Mouse (Mus musculus) ES-CJ7 (cell line): ENCODE measurements around the gene Syt17.

Experiments
- DNase-seq: peaks from one replicate; pipeline ENCODE4 v3.0.0; 2011; ENCODE audit warnings: low read depth, low spot score

The Syt17 gene

GRCm38 (mm10) chr7:118448134-118448967, at the start of gene Syt17:
Syt17 (minus strand) TSS chr7:118448222.
- peak; percentile 48 for DNase-seq

- DNase-seq = no peak
Measured at GRCm38 (mm10) chr7:118494892-118495579, 47.0 kb upstream of the Syt17 start.

DNA sequence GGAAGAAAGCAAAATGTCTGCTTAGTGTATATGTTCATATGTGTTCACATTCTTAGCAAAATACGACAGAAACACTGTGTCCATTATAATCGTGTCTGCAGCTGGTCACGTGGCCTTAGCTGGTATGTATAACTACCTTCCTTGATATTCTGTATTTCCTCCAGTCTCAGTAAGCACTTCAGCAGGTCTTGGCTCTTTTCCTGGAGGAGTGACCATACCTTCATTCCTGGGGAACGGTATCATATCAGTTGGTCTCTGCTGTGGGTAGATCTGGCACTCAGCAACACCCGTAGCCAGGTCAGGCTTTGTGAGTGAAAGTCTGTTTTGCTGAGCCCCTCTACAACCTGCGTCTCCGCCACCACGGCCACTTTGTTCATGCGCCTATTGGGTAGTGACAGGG, 45.9 kb upstream of the Syt17 start:
- no peak for DNase-seq

- DNase-seq = peak; percentile 66
Measured at GRCm38 (mm10) chr7:118491431-118492147, 43.6 kb upstream of the Syt17 start, which contains the start of gene Itpripl2. Itpripl2 (minus strand) TSS chr7:118491975.

- DNase-seq = peak; percentile 38
Measured at GRCm38 (mm10) chr7:118490666-118491430, 42.8 kb upstream of the Syt17 start.

GRCm38 (mm10) chr7:118489706-118490665, 42.0 kb upstream of the Syt17 start:
- DNase-seq = peak; percentile 33

- DNase-seq = no peak
Measured at GRCm38 (mm10) chr7:118488060-118488664, 40.1 kb upstream of the Syt17 start.

DNA sequence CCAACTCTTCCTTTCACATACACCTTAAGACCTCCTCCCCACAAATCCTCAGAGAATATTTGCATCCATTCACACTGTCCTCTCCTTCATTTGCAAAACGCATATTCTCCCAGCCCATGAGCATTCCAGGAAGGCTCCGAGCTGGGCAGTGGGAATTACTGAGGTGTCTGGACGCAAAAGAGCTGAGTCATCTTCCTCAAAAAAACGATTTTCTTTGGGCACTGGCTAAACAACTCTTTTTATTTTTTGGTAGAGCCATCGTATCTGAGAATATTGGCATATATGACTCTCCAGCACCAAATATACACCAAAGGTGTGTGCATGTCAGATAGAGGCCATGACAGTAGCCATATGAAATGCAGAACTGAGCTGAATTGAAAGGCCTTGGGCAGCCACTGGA, 38.9 kb upstream of the Syt17 start:
- peak; percentile 17 for DNase-seq

DNA sequence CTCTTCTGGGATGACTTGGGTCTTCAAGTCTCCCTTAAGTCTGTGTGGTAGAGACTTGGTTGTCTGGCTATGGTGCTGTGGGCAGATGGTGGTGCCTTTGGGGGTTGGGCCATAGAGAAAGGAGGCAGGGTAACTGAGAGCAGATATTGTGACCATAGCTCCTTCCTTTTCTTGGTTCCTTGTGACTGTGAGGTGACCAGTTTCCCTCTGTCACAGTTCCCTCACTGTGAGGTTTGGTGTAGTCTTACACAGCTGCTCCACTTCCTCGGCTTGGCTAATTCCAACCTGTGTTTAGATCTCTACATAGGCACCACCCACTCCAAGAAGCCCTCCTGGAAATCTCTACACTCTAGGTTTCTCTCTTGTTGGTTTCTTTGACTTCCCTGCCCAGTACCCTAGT, 36.0 kb upstream of the Syt17 start:
- DNase-seq = no peak

DNA sequence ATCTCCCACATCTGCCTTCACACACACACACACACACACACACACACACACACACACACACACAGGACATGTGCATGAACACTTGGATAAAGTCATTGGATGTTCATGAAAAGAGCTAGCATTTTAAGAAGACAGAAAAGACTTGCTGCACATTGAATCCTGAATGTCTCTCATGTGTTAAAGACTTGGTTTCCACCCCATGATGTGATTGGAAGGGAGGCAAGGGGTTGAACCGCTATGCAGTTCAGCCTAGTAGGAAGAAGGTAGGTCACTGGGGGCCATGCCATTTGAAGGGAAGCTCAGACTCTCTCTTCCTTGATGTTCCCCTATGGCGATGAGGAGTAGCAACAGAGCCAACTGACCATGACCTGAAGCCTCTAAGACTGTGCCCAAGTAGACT, 34.0 kb upstream of the Syt17 start:
- no peak for DNase-seq

- DNase-seq = no peak
Measured at GRCm38 (mm10) chr7:118481047-118481810, 33.2 kb upstream of the Syt17 start.

- no peak for DNase-seq
Measured at GRCm38 (mm10) chr7:118480160-118480709, 32.2 kb upstream of the Syt17 start.

GRCm38 (mm10) chr7:118478835-118479312, 30.9 kb upstream of the Syt17 start:
- no peak for DNase-seq

- DNase-seq = no peak
Measured at GRCm38 (mm10) chr7:118476428-118476827, 28.4 kb upstream of the Syt17 start.

DNA sequence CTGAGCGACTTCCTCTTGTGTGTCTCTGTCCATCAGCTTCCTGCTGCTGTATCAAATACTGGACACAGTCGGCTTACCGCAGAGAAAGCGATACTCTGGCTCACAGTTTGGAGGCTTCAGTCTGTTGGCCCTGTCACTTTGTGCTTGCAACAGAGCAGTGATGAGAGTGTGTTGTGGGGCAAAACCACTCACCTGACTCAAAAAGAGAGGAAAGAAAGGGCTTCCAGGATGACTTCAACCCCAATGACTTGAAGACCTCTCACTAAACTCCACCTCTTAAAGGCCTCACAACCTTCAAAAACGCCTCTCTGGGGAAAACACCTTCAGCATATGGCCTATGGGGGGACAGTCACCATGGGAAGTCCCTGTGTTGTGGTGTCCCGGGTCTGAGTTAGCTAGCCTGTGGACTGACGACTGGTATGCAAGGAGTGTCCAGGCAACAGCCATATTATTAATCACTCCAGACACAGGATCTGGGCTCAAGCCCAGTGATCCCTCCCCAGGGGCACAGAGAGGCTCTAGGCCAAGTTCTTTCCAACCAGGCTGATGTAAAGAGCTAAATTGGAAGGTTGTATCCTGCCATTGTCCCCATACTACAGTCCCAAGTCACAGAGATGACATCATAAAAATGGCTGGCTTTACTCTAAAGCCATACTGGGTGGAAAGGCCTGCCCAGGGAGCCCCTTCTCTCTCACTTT, 27.1 kb upstream of the Syt17 start:
- no peak for DNase-seq

DNA sequence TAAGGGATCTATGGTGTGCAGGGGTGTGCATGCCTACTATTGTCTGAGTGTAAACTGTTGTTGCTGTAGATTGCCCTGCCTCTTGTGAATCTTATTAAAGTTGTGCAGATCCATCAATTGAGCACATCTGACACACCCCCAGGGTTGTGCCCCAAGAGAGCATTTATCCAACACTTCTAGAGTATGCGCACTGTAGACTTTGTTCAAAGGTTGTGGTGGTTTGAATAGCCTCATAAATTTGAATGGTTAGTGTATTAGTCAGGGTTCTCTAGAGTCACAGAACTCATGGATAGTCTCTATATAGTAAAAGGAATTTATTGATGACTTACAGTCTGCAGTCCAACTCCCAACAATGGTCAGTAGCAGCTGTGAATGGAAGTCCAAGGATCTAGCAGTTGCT, 24.9 kb upstream of the Syt17 start:
- DNase-seq = no peak

DNA sequence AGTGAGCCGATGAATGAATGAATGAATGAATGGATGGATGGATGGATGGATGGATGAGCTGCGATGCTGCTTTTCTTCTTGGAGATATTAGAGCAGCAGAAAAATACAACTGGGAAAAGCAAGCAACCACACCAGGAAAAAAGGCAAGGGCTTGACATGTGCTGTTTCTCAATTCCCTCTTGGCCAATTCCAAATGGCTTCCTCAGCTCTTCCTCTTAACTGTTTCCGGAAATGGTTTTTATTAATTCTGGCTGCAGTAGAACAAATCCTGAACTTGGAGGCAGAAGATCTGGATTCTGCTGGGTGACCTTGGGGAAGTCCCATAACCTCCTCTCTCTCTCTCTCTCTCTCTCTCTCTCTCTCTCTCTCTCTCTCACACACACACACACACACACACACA, 20.0 kb upstream of the Syt17 start:
- DNase-seq = no peak

DNA sequence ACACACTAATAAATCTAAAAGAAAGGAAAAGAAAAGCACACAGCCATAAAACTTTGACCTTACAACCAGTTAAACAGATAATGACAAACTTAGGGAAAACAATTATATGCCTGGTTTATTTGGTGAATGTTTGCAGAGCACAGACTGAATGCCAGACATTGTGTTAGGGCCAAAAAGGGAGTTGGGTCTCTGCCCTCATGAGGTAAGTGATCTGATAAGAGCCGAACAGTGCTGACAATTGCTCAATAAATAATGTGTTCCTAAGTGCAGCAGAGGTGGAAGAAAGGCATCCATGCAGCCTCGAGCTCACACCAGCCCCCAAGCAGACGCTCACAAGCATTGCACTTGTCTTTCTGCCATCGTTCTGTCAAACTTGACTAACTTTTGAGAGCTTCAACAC, 16.4 kb upstream of the Syt17 start:
- no peak for DNase-seq
